12 mouse cellular contexts compared by ENCODE assay signal in the genomic region with DNA sequence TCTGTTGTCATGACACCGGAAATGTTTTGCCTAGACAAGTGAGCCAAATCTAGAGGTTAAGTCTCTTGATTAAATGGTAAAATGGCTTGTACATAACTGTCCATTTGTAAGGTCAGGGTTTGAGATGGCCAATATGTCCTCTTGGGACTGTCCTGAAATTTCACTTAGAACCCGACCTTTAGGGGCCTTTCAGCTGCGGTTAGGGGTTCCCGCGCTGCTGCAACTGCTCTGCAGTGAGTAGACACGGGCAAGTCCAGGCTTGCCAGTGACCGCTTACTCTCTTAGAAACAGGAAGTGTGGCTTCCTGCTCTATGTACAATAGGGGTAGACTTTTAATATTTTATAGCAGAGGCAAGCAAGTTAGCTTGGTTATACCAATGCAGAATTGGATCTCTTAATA. TPM values are rescaled to one million over a fixed set of nuclear protein-coding genes. Genes with fewer than 3 reads are reported as not detected.
A peak's percentile ranks its signal among the peaks of the same experiment; 100 is the strongest.
DNase-seq lines count a peak whose midpoint lies in the region; ATAC-seq lines count a peak whose summit lies in the region.
"Had no signal": no experiment of that assay in that cellular context is flagged by ENCODE, and none has a peak within 500 bp of the region (broad histone marks: within the 10 kb centered on the region; RNA-seq: fewer than 3 reads in every experiment).

No protein-coding gene starts in this region.

- H3K4me2 ChIP-seq in embryonic facial prominence, embryonic 14.5 days (ENCODE audit: low read depth, low read length) = no peak overlapping the region
- H3K4me2 ChIP-seq in neural tube, embryonic 15.5 days = no peak overlapping the region
- H3K4me2 ChIP-seq: heart, embryonic 15.5 days had no signal

- H3K27ac ChIP-seq in embryonic facial prominence, embryonic 14.5 days (replicated peaks; ENCODE audit: low read depth, low read length) = no peak overlapping the region
- no peak overlapping the region for H3K27ac ChIP-seq in embryonic facial prominence, embryonic 10.5 days (replicated peaks)
- 0 out of 2 replicates have a peak overlapping the region, but pooled peaks have one; percentile 9 for H3K27ac ChIP-seq in neural tube, embryonic 15.5 days (replicated peaks)
- H3K27ac ChIP-seq: heart, embryonic 15.5 days had no signal

- DNase-seq in embryonic facial prominence, embryonic 14.5 days (ENCODE audit: low spot score) = peak; percentile 51
- no peak for DNase-seq in embryonic facial prominence, embryonic 10.5 days (ENCODE audit: low spot score)
- DNase-seq in neural tube, embryonic 10.5 days (ENCODE audit: extremely low spot score, low spot score) = no peak
- peak; percentile 47 to 69 for DNase-seq in natural killer cell, adult 2 months (ENCODE audit: low spot score in 2 of 2)
- no peak for DNase-seq in cerebellum, adult 11 months
- DNase-seq: kidney, adult 11 months; layer of hippocampus, postnatal 36 days had no signal

- no peaks in the 10 kb centered on the region for H3K4me1 ChIP-seq in embryonic facial prominence, embryonic 14.5 days (ENCODE audit: control insufficient read depth, insufficient read depth, low read length)
- H3K4me1 ChIP-seq in embryonic facial prominence, embryonic 10.5 days = no peaks in the 10 kb centered on the region
- no peaks in the 10 kb centered on the region for H3K4me1 ChIP-seq in neural tube, embryonic 15.5 days
- H3K4me1 ChIP-seq: heart, embryonic 15.5 days had no signal

- H3K9ac ChIP-seq in embryonic facial prominence, embryonic 14.5 days (ENCODE audit: low read depth, low read length) = no peak overlapping the region
- H3K9ac ChIP-seq in neural tube, embryonic 15.5 days (replicated peaks) = no peak overlapping the region
- H3K9ac ChIP-seq: heart, embryonic 15.5 days had no signal

- ATAC-seq in embryonic facial prominence, embryonic 14.5 days (ENCODE audit: low read depth) = no peak
- ATAC-seq in neural tube, embryonic 15.5 days (ENCODE audit: low FRiP score) = no peak
- peak; percentile 39 for ATAC-seq in inflammation-experienced regulatory T-cells, adult 6 months
- no peak for ATAC-seq in frontal cortex, adult (ENCODE audit: low TSS enrichment)
- ATAC-seq: forebrain, embryonic 14.5 days had no signal

- no peaks in the 10 kb centered on the region for H3K27me3 ChIP-seq in embryonic facial prominence, embryonic 14.5 days (replicated peaks; ENCODE audit: control insufficient read depth, insufficient read depth, low read length)
- no peaks in the 10 kb centered on the region for H3K27me3 ChIP-seq in embryonic facial prominence, embryonic 10.5 days (replicated peaks; ENCODE audit: low read depth, poor library complexity, severe bottlenecking)
- H3K27me3 ChIP-seq in neural tube, embryonic 15.5 days (replicated peaks) = no peaks in the 10 kb centered on the region
- H3K27me3 ChIP-seq: heart, embryonic 15.5 days had no signal

- H3K36me3 ChIP-seq in embryonic facial prominence, embryonic 14.5 days (ENCODE audit: control insufficient read depth, insufficient read depth, low read length) = peaks cover 54% of the 10 kb centered on the region
- peaks cover 32% of the 10 kb centered on the region for H3K36me3 ChIP-seq in embryonic facial prominence, embryonic 10.5 days (replicated peaks)
- H3K36me3 ChIP-seq in neural tube, embryonic 15.5 days = peaks cover 48% of the 10 kb centered on the region

- H3K9me3 ChIP-seq in embryonic facial prominence, embryonic 14.5 days (ENCODE audit: control insufficient read depth, low read length) = no peaks in the 10 kb centered on the region
- H3K9me3 ChIP-seq in embryonic facial prominence, embryonic 10.5 days = no peaks in the 10 kb centered on the region
- H3K9me3 ChIP-seq in neural tube, embryonic 15.5 days (replicated peaks) = no peaks in the 10 kb centered on the region
- H3K9me3 ChIP-seq: heart, embryonic 15.5 days had no signal

- 75% methylated on average over 7 of the region's 7 CpGs for WGBS in embryonic facial prominence, embryonic 14.5 days
- 81% methylated on average over 7 of the region's 7 CpGs for WGBS in embryonic facial prominence, embryonic 10.5 days
- WGBS in neural tube, embryonic 15.5 days = 80% methylated on average over 7 of the region's 7 CpGs

- no peak overlapping the region for H3K4me3 ChIP-seq in embryonic facial prominence, embryonic 14.5 days (ENCODE audit: low read depth, low read length)
- no peak overlapping the region for H3K4me3 ChIP-seq in embryonic facial prominence, embryonic 10.5 days
- no peak overlapping the region for H3K4me3 ChIP-seq in neural tube, embryonic 15.5 days (replicated peaks)
- H3K4me3 ChIP-seq: heart, embryonic 15.5 days had no signal

RNA-seq across cellular contexts. Expression of gene Rbl2, which starts 12.1 kb away (rescaled TPM):
- polyA plus RNA-seq in embryonic facial prominence, embryonic 14.5 days (2014; fragmentation: Nextera tagmentation; extraction: Ambion mirVana) = 20.6 and 21.6 TPM in 2 replicates
- 7.6 and 8.4 TPM in 2 replicates for polyA plus RNA-seq in embryonic facial prominence, embryonic 10.5 days (2016; fragmentation: Nextera tagmentation; extraction: Ambion mirVana)
- 18.6 and 20.6 TPM in 2 replicates for polyA plus RNA-seq in neural tube, embryonic 15.5 days (2015; fragmentation: Nextera tagmentation; extraction: Ambion mirVana)
- 100 to 1,000 TPM in 2 of 3 experiments, 10 to 100 TPM in 1; 95.6 to 217 (median 139) TPM for polyA plus RNA-seq in inflammation-experienced regulatory T-cells, adult 6 months (2017; shearing (Covaris generic))

Comparison
In these comparisons a context has a peak if more than half of its experiments do, and no peak if none do; other contexts are left out.
1. DNase-seq: peak in embryonic facial prominence, embryonic 14.5 days (single experiment) and natural killer cell, adult 2 months (2 of 2); none in embryonic facial prominence, embryonic 10.5 days (single experiment), neural tube, embryonic 10.5 days (single experiment) and cerebellum, adult 11 months (single experiment).